Mouse (Mus musculus): ENCODE measurements at regions not wholly inside any gene's neighbourhood (a gene's known extent, or its start where the extent isn't known, plus 50 kb on each side); places are given as distances from the start of the nearest gene placed in this dataset.

DNA sequence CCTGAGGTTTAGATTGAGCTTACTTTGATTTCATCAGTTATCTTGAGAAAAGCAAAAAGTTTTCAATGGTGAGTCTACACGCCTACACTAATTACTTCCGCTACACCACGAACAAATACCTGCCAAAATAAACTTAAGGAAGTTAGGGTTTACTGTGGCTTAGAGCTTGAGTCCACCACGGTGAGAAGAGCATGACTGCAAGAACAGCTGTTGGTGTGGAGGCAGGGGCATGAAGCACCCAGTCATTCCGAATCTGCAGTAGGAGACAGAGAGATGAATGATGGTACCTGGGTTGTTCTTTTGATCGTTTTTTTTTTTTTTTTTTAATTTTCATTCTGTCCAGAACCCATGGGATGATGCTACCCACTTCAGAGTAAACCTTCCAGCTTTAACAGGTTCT, 114.1 kb upstream of the Map3k7 start:
- no peak overlapping the region for H3K4me3 ChIP-seq (replicated peaks)
- no peak overlapping the region for H3K9ac ChIP-seq
- H3K36me3 ChIP-seq: no peaks in the 10 kb centered on the region
- H3K4me1 ChIP-seq (replicated peaks): no peaks in the 10 kb centered on the region
- no peak for ATAC-seq
- 73% methylated on average over 6 of the region's 6 CpGs for WGBS
- H3K4me2 ChIP-seq (replicated peaks): no peak overlapping the region
- no peaks in the 10 kb centered on the region for H3K27me3 ChIP-seq (replicated peaks)
- no peak overlapping the region for H3K27ac ChIP-seq
- H3K9me3 ChIP-seq: no peaks in the 10 kb centered on the region

- no peak overlapping the region for H3K9ac ChIP-seq
- H3K27ac ChIP-seq: no peak overlapping the region
- ATAC-seq: no peak
- H3K4me2 ChIP-seq (replicated peaks): no peak overlapping the region
- H3K4me3 ChIP-seq (replicated peaks): no peak overlapping the region
- 45% methylated on average over 3 of the region's 3 CpGs for WGBS
- no peaks in the 10 kb centered on the region for H3K4me1 ChIP-seq (replicated peaks)
- no peaks in the 10 kb centered on the region for H3K9me3 ChIP-seq
- no peaks in the 10 kb centered on the region for H3K36me3 ChIP-seq
- no peaks in the 10 kb centered on the region for H3K27me3 ChIP-seq (replicated peaks)
Measured at GRCm38 (mm10) chr4:31851006-31851405, 112.9 kb upstream of the Map3k7 start.

- Histone ChIP-seq H3K9ac (no peak overlapping the region), H3K27me3 (replicated peaks) (no peaks in the 10 kb centered on the region), H3K9me3 (no peaks in the 10 kb centered on the region), H3K4me3 (replicated peaks) (no peak overlapping the region), H3K4me1 (replicated peaks) (no peaks in the 10 kb centered on the region), H3K4me2 (replicated peaks) (no peak overlapping the region), H3K27ac (no peak overlapping the region), H3K36me3 (no peaks in the 10 kb centered on the region)
- 69% methylated on average over 6 of the region's 6 CpGs for WGBS
- ATAC-seq: no peak
Measured at GRCm38 (mm10) chr4:31853851-31854250, 110.0 kb upstream of the Map3k7 start.

DNA sequence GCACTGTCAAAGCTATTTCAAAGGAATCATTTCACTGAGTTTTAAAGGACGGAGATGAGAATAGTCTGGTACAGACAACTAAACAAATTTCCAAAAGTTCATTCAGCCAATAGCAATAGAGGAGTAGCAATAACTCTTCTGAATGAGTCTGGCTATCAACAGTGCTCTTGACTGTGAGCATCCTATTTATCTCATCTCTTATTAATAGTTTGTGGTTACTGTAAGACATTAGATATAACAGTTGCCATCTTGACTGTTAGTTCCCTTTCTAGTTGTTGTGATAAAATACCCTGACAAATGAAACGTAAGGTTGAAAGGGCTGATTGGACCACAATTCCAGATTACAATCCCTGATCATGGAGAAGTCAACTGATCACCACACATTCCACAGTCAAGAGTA, 103.5 kb upstream of the Map3k7 start:
- H3K27ac ChIP-seq: no peak overlapping the region
- H3K9ac ChIP-seq: no peak overlapping the region
- H3K36me3 ChIP-seq: no peaks in the 10 kb centered on the region
- no peak for ATAC-seq
- H3K4me2 ChIP-seq (replicated peaks): no peak overlapping the region
- H3K4me1 ChIP-seq (replicated peaks): no peaks in the 10 kb centered on the region
- no peaks in the 10 kb centered on the region for H3K9me3 ChIP-seq
- no peak overlapping the region for H3K4me3 ChIP-seq (replicated peaks)
- WGBS: 89% methylated on average over 2 of the region's 2 CpGs
- no peaks in the 10 kb centered on the region for H3K27me3 ChIP-seq (replicated peaks)

GRCm38 (mm10) chr4:31861172-31861571, 102.7 kb upstream of the Map3k7 start:
- H3K4me2 ChIP-seq (replicated peaks): no peak overlapping the region
- no peak overlapping the region for H3K27ac ChIP-seq
- 81% methylated on average over 3 of the region's 3 CpGs for WGBS
- no peaks in the 10 kb centered on the region for H3K9me3 ChIP-seq
- H3K4me3 ChIP-seq (replicated peaks): no peak overlapping the region
- no peaks in the 10 kb centered on the region for H3K4me1 ChIP-seq (replicated peaks)
- H3K36me3 ChIP-seq: no peaks in the 10 kb centered on the region
- H3K27me3 ChIP-seq (replicated peaks): no peaks in the 10 kb centered on the region
- H3K9ac ChIP-seq: no peak overlapping the region
- no peak for ATAC-seq

DNA sequence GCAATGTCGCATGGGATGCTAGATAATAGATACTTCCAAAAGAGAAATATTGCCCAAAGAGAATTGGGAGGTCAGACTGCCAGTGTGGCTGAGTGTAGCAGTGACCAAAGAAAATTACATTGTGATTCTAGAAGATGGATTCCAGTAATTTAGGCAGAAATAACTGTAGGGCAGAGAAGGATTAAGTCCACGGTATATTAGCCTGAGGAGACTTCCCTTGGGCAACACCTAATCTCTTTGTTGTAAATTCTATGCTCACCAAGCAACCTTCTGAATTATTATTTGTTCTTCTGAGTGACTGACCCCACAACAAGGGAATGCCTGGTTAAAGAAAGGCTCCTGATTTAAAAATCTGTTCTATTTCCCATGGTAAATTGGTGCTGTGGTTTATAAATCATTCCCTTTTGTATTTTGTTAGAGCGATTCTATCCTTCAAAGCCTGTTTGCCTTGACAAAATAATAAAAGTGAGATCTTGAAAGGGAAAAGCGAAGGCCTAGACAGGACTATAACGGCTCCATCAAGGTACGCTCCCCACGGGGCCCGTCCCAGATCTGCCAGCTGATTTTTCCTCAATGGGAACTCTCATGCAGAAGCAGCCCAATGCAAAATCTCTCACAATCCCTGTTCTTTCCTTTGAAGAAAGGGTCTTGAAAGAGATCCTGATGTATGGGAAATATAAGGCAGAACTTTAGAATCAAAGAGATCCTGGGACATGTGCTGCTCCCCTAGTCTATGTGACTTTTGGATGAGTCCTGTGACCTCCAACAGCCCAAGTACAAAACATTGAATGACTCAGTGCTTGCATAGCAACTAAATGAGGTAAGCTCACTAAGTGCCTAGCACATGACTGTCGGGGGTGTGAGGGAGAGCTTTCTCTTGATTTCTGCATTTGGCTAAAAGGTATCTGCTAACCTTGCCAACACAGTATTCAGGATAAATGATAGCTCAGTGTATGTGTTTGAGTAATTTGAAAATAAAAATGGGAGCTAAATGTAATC, 90.6 kb upstream of the Map3k7 start:
- Histone ChIP-seq H3K36me3 (no peaks in the 10 kb centered on the region), H3K4me1 (replicated peaks) (no peaks in the 10 kb centered on the region), H3K4me2 (replicated peaks) (no peak overlapping the region), H3K27ac (no peak overlapping the region), H3K9me3 (no peaks in the 10 kb centered on the region), H3K4me3 (replicated peaks) (no peak overlapping the region), H3K9ac (no peak overlapping the region), H3K27me3 (replicated peaks) (no peaks in the 10 kb centered on the region)
- 68% methylated on average over 9 of the region's 9 CpGs for WGBS
- no peak for ATAC-seq

GRCm38 (mm10) chr4:31877389-31877788, 86.5 kb upstream of the Map3k7 start:
- 38% methylated on average over 3 of the region's 3 CpGs for WGBS
- ATAC-seq: no peak
- Histone ChIP-seq H3K9me3 (no peaks in the 10 kb centered on the region), H3K9ac (no peak overlapping the region), H3K36me3 (no peaks in the 10 kb centered on the region), H3K4me1 (replicated peaks) (no peaks in the 10 kb centered on the region), H3K4me3 (replicated peaks) (no peak overlapping the region), H3K27ac (no peak overlapping the region), H3K4me2 (replicated peaks) (no peak overlapping the region), H3K27me3 (replicated peaks) (no peaks in the 10 kb centered on the region)

DNA sequence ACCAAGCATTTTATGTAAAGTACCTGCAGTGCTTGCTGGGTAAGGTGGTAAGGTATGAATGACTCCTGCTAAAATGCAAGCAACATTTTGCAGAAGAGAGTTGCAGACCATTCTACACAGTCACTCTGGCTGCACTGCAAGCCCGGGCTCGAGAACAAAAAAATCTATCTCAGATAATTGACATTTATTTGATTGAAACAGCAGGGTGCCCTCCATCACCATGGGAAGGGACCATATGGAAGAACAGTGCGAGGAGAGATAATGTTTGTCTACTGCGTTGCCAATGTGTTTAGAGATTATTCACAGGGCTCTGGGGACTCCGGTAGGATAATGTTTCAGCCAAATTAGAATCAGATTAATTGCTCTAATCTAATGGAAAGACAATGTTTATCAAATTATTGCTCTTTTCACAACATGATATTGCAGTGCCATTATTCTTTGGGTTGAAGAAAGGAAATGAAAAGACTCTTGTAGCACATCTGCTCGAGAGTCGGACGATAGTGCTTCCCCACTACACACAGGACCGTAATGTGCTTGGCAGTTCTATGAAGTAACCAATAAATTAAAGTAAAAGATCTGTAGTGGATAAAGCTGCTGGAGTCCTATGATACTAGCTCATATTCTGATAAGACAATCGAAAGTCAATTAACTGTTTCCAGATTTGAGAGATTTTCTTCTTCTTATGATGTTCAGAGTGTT, 85.3 kb upstream of the Map3k7 start:
- H3K36me3 ChIP-seq: no peaks in the 10 kb centered on the region
- WGBS: 52% methylated on average over 10 of the region's 10 CpGs
- H3K27me3 ChIP-seq (replicated peaks): no peaks in the 10 kb centered on the region
- no peak overlapping the region for H3K27ac ChIP-seq
- no peaks in the 10 kb centered on the region for H3K9me3 ChIP-seq
- ATAC-seq: no peak
- H3K4me3 ChIP-seq (replicated peaks): no peak overlapping the region
- H3K4me2 ChIP-seq (replicated peaks): no peak overlapping the region
- H3K9ac ChIP-seq: no peak overlapping the region
- no peaks in the 10 kb centered on the region for H3K4me1 ChIP-seq (replicated peaks)

DNA sequence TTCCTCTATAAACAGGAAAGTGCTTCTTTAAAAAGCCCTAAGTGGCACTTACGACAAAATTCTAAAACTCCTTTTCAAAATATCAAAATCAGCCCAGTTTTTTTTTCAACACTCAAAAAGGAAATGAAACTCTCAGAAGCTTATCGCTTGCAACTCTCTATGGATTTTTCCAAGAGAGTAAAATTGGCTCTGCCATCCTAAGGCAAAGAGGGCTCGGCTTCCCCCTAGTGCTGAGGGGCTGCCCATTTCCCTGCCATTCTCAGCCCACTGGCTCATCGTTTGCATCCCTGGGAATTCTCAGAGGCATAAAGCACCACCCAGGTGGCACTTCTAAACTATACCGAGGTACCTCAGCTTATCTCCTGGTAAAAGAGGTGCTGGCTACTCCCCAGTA, 84.7 kb upstream of the Map3k7 start:
- H3K36me3 ChIP-seq: no peaks in the 10 kb centered on the region
- no peak for ATAC-seq
- 54% methylated on average over 5 of the region's 5 CpGs for WGBS

GRCm38 (mm10) chr4:31880213-31880612, 83.7 kb upstream of the Map3k7 start:
- H3K9me3 ChIP-seq: no peaks in the 10 kb centered on the region
- H3K9ac ChIP-seq: no peak overlapping the region
- H3K4me3 ChIP-seq (replicated peaks): no peak overlapping the region
- H3K36me3 ChIP-seq: no peaks in the 10 kb centered on the region
- ATAC-seq: no peak
- H3K4me1 ChIP-seq (replicated peaks): no peaks in the 10 kb centered on the region
- no peak overlapping the region for H3K27ac ChIP-seq
- H3K27me3 ChIP-seq (replicated peaks): no peaks in the 10 kb centered on the region
- no peak overlapping the region for H3K4me2 ChIP-seq (replicated peaks)
- WGBS: 79% methylated on average over 7 of the region's 7 CpGs

More for the DNA sequence above, 84.7 kb upstream of the Map3k7 start:
- Histone ChIP-seq H3K4me3 (replicated peaks) (no peak overlapping the region), H3K9me3 (no peaks in the 10 kb centered on the region), H3K4me2 (replicated peaks) (no peak overlapping the region), H3K9ac (no peak overlapping the region), H3K27me3 (replicated peaks) (no peaks in the 10 kb centered on the region), H3K27ac (no peak overlapping the region), H3K4me1 (replicated peaks) (no peaks in the 10 kb centered on the region)

DNA sequence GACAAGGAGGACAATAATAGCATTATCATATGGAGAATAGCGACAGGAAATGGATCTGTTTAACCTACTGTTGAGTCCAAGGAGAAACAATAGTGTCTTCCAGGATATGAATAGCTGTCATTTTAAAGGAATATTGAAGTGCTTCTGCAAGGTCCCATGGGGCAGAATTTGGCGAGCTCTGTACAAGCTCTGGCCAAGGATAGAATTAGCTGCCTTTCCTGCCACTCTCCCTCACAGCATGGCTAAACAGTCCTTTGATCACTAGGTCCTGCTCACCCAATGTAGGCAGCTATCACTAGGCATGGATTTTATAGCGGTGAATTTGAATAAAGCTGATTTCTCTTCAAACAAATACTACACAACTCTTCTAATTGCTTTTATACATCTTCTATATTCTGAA, 74.2 kb upstream of the Map3k7 start:
- Histone ChIP-seq H3K9me3 (no peaks in the 10 kb centered on the region), H3K4me3 (replicated peaks) (no peak overlapping the region), H3K4me1 (replicated peaks) (no peaks in the 10 kb centered on the region), H3K9ac (no peak overlapping the region), H3K36me3 (no peaks in the 10 kb centered on the region), H3K27ac (no peak overlapping the region), H3K4me2 (replicated peaks) (no peak overlapping the region), H3K27me3 (replicated peaks) (no peaks in the 10 kb centered on the region)
- 68% methylated on average over 3 of the region's 3 CpGs for WGBS
- ATAC-seq: no peak

- no peak for ATAC-seq
- 57% methylated on average over 8 of the region's 8 CpGs for WGBS
- Histone ChIP-seq H3K4me1 (replicated peaks) (no peaks in the 10 kb centered on the region), H3K9me3 (no peaks in the 10 kb centered on the region), H3K4me2 (replicated peaks) (no peak overlapping the region), H3K4me3 (replicated peaks) (no peak overlapping the region), H3K27ac (no peak overlapping the region), H3K9ac (no peak overlapping the region), H3K36me3 (no peaks in the 10 kb centered on the region), H3K27me3 (replicated peaks) (no peaks in the 10 kb centered on the region)
Measured at GRCm38 (mm10) chr4:31909086-31909673, 54.7 kb upstream of the Map3k7 start.

Data from intestine, embryonic 15.5 days (tissue).